Mouse (Mus musculus): Measurements from ENCODE around the gene Flvcr2. TPM values are rescaled to one million over a fixed set of nuclear protein-coding genes. Genes with fewer than 3 reads are reported as not detected.

Gene Flvcr2
- polyA plus RNA-seq, 1 experiment from 2014 or later, result 2.5 TPM

- 90% methylated on average over 10 of the region's 10 CpGs for WGBS
- Histone ChIP-seq H3K9ac (replicated peaks) (no peak overlapping the region), H3K4me3 (no peak overlapping the region), H3K27ac (replicated peaks) (no peak overlapping the region), H3K27me3 (peaks cover 35% of the 10 kb centered on the region), H3K36me3 (no peaks in the 10 kb centered on the region), H3K4me1 (peaks cover 17% of the 10 kb centered on the region), H3K4me2 (replicated peaks) (no peak overlapping the region; the same call in 1 of the 2 replicates), H3K9me3 (no peaks in the 10 kb centered on the region)
- no peak for ATAC-seq (ENCODE audit: low FRiP score, low read depth)
Measured at GRCm38 (mm10) chr12:85747343-85747742, 1.0 kb downstream of the Flvcr2 start.

DNA sequence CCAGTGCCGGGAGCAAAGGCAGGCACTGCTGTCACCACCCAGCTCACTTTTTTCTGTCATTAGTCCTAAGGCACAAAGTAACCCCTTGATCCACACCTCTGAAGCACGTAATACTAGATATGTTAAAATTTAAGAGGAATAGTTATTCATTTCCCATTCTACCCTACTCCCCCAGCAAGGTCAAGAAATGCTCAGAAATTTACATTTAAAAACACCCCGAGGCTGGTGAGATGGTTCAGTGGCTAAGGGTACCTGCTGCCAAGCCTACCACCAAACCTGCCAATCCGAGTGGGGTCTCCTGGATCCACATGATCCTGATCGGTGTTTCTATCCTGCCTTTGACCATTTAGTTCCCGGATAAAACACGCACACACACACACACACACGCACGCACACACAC, 3.5 kb downstream of the Flvcr2 start:
- Histone ChIP-seq H3K4me2 (replicated peaks) (no peak overlapping the region), H3K27ac (replicated peaks) (no peak overlapping the region), H3K9ac (replicated peaks) (no peak overlapping the region), H3K4me1 (peaks cover 17% of the 10 kb centered on the region), H3K4me3 (no peak overlapping the region), H3K9me3 (no peaks in the 10 kb centered on the region), H3K27me3 (peaks cover 26% of the 10 kb centered on the region), H3K36me3 (no peaks in the 10 kb centered on the region)
- no peak for ATAC-seq (ENCODE audit: low FRiP score, low read depth)
- whole genome bisulfite sequencing, result 91% methylated on average over 9 of the region's 9 CpGs

DNA sequence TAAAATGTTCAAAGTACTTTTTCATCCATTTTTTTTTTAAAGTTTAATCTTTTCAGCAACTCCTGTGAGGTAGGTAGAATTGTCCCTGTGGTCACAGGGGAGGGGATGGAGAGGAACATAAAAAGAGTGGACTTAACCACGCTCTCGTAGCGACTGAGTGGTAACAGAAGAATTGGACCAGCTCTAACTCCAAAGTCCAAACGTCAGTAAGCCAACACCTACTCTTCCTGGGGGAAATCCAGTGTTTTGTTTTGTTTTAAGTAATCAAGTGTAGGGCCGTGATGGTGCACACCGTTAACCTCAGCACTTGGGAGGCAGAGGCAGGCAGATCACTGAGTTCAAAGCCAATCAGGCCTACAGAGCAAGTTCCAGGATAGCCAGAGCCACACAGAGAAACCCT, 5.8 kb downstream of the Flvcr2 start:
- H3K9ac ChIP-seq (replicated peaks), result no peak overlapping the region
- H3K9me3 ChIP-seq, result no peaks in the 10 kb centered on the region
- peaks cover 10% of the 10 kb centered on the region for H3K27me3 ChIP-seq
- WGBS, result 88% methylated on average over 6 of the region's 6 CpGs
- no peak overlapping the region for H3K27ac ChIP-seq (replicated peaks)
- no peaks in the 10 kb centered on the region for H3K36me3 ChIP-seq
- H3K4me3 ChIP-seq, result no peak overlapping the region
- H3K4me2 ChIP-seq (replicated peaks), result no peak overlapping the region
- ATAC-seq (ENCODE audit: low FRiP score, low read depth), result no peak
- H3K4me1 ChIP-seq, result peaks cover under 1% of the 10 kb centered on the region

GRCm38 (mm10) chr12:85753223-85753622, 6.9 kb downstream of the Flvcr2 start:
- WGBS, result 45% methylated on average over 2 of the region's 2 CpGs
- no peak overlapping the region for H3K9ac ChIP-seq (replicated peaks)
- no peaks in the 10 kb centered on the region; the same call in 1 of the 2 replicates for H3K4me1 ChIP-seq
- H3K9me3 ChIP-seq, result no peaks in the 10 kb centered on the region
- H3K36me3 ChIP-seq, result no peaks in the 10 kb centered on the region
- no peak overlapping the region for H3K4me2 ChIP-seq (replicated peaks)
- no peak overlapping the region for H3K4me3 ChIP-seq
- H3K27ac ChIP-seq (replicated peaks), result no peak overlapping the region
- no peaks in the 10 kb centered on the region for H3K27me3 ChIP-seq
- no peak for ATAC-seq (ENCODE audit: low FRiP score, low read depth)

DNA sequence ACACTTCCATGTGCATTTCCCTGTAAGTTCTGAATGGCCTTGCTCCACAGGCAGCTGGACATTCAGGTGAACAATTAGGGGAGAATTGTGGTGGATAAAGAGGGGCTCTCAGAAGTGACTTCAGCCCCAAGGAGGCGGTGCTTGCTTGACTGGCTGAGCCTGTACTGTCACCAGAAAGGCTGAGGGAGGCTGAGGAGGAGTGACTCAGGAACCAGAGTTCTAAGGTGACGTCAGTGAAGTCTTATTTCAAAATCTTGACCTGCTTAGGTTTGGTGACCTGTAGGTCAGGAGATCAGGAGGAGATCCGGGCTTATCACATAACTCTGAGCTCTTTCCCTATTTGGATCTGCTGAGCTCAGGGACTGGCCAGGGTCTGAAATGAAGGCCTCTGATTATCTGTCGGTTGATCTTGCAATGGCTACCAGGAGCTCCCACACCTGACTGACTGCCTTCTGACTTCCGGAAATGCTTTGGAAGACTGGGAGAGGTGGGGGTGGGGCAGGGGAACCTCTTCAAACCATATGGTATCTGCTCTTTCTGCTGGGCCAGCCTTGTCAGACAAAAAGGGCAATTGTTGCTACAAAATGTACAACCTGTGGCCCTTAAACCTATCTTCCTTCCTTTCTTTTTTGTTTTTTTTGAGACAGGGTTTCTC, 8.4 kb downstream of the Flvcr2 start:
- H3K9ac ChIP-seq (replicated peaks), result no peak overlapping the region
- WGBS, result 65% methylated on average over 5 of the region's 5 CpGs
- no peak overlapping the region for H3K4me3 ChIP-seq
- H3K9me3 ChIP-seq, result no peaks in the 10 kb centered on the region
- no peak for ATAC-seq (ENCODE audit: low FRiP score, low read depth)
- no peaks in the 10 kb centered on the region; the same call in 1 of the 2 replicates for H3K4me1 ChIP-seq
- no peak overlapping the region for H3K4me2 ChIP-seq (replicated peaks)
- no peaks in the 10 kb centered on the region for H3K36me3 ChIP-seq
- H3K27ac ChIP-seq (replicated peaks), result no peak overlapping the region
- no peaks in the 10 kb centered on the region for H3K27me3 ChIP-seq

DNA sequence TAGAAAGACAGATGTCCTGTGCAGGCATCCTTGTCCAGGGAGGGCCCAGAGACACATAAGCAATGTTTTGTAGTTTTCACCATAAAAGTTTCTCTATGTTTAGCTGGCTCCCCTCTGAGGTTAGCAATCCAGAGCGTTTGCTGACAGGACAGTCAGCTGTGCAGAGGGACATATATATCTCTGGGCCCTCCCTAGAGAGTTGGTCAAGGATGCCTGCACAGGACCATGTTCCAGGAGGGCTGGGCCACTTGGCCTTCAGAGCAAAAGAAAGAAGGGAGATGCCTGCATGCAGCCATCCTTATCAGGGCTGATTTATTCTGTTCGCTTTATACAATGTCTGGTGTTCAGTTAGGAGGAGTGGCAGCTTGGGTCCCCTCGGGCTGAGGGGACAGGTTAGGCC, 10.1 kb downstream of the Flvcr2 start:
- H3K9me3 ChIP-seq, result no peaks in the 10 kb centered on the region
- H3K4me3 ChIP-seq, result no peak overlapping the region
- 79% methylated on average over 3 of the region's 3 CpGs for WGBS

DNA sequence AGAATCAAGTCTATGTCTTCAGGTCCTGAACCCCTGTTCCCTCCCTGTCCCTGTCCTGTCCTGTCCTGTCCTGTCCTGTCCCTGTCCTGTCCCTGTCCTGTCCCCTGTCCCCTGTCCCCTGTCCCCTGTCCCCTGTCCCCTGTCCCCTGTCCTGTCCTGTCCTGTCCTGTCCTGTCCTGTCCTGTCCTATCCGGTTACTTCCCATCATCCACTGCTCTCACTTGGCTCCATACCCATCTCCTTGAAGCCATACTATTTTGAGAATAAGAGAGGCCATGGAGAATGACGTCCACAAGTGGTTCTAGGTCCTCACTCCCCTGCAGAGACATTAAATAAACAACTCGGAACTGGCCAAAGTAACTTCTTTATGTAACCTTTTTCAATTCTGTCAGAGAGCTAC, 10.7 kb downstream of the Flvcr2 start:
- H3K36me3 ChIP-seq, result no peaks in the 10 kb centered on the region
- no peaks in the 10 kb centered on the region for H3K27me3 ChIP-seq
- H3K9ac ChIP-seq (replicated peaks), result no peak overlapping the region
- no peak overlapping the region for H3K27ac ChIP-seq (replicated peaks)
- H3K4me1 ChIP-seq, result no peaks in the 10 kb centered on the region; the same call in 1 of the 2 replicates
- no peaks in the 10 kb centered on the region for H3K9me3 ChIP-seq
- no peak for ATAC-seq (ENCODE audit: low FRiP score, low read depth)
- 75% methylated on average over 3 of the region's 3 CpGs for WGBS
- H3K4me2 ChIP-seq (replicated peaks), result no peak overlapping the region
- H3K4me3 ChIP-seq, result no peak overlapping the region

More for the DNA sequence above, 10.1 kb downstream of the Flvcr2 start:
- no peak for ATAC-seq (ENCODE audit: low FRiP score, low read depth)
- Histone ChIP-seq H3K27ac (replicated peaks) (no peak overlapping the region), H3K36me3 (no peaks in the 10 kb centered on the region), H3K27me3 (no peaks in the 10 kb centered on the region), H3K9ac (replicated peaks) (no peak overlapping the region), H3K4me2 (replicated peaks) (no peak overlapping the region), H3K4me1 (no peaks in the 10 kb centered on the region; the same call in 1 of the 2 replicates)

DNA sequence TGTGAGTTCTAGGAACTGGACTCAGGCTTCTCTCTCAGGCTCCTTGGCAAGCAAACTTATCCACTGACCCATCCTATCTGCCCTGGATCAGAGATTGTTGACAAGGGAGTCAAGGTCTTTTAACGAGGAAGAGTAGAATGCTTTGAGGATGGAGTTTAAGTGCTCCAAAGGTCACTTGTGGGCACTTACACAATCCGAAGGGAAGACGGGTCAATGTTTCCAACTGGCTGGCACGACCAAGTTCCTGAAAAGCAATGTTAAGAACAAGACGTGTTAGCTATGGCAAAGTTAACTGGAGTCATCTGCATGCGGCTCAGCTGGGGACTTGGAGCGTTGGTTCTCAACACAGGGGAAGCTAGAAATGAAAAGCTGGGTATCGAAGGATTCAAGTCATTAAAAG, 12.4 kb downstream of the Flvcr2 start:
- Histone ChIP-seq H3K27ac (replicated peaks) (no peak overlapping the region), H3K4me3 (no peak overlapping the region), H3K36me3 (no peaks in the 10 kb centered on the region), H3K9me3 (no peaks in the 10 kb centered on the region), H3K9ac (replicated peaks) (no peak overlapping the region), H3K4me2 (replicated peaks) (no peak overlapping the region), H3K4me1 (no peaks in the 10 kb centered on the region; the same call in 1 of the 2 replicates), H3K27me3 (no peaks in the 10 kb centered on the region)
- ATAC-seq (ENCODE audit: low FRiP score, low read depth), result no peak
- 87% methylated on average over 8 of the region's 8 CpGs for WGBS

DNA sequence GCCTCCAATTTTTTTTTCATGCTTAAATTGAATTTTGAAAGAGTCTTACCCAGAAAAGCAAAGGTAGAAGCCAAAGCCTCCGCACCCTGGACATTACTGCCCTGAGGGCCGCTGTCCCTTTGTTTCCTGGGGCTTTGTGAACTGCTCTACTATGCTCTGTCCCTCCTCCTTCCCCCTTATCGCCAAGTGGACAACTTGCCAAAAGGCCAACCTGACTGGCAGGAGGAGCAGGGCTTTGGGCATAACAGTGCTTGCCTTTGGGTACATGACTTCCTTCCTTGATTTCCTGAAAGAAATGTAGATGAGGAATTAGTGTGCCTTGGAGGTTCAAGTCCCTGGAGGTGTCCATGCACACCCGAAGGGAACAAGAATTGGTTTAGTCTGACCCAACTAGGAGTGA, 15.1 kb downstream of the Flvcr2 start:
- no peak for ATAC-seq (ENCODE audit: low FRiP score, low read depth)
- Histone ChIP-seq H3K4me3 (no peak overlapping the region), H3K27me3 (no peaks in the 10 kb centered on the region), H3K4me2 (replicated peaks) (no peak overlapping the region), H3K4me1 (no peaks in the 10 kb centered on the region), H3K9me3 (no peaks in the 10 kb centered on the region), H3K9ac (replicated peaks) (no peak overlapping the region), H3K36me3 (no peaks in the 10 kb centered on the region), H3K27ac (replicated peaks) (no peak overlapping the region)
- 84% methylated on average over 4 of the region's 4 CpGs for WGBS

- ATAC-seq (ENCODE audit: low FRiP score, low read depth), result no peak
- 80% methylated on average over 1 of the region's 1 CpGs for WGBS
- Histone ChIP-seq H3K9ac (replicated peaks) (no peak overlapping the region), H3K4me2 (replicated peaks) (no peak overlapping the region), H3K27ac (replicated peaks) (no peak overlapping the region), H3K27me3 (no peaks in the 10 kb centered on the region), H3K36me3 (no peaks in the 10 kb centered on the region), H3K4me3 (no peak overlapping the region), H3K4me1 (no peaks in the 10 kb centered on the region), H3K9me3 (no peaks in the 10 kb centered on the region)
Measured at GRCm38 (mm10) chr12:85764686-85765085, 18.3 kb downstream of the Flvcr2 start.

DNA sequence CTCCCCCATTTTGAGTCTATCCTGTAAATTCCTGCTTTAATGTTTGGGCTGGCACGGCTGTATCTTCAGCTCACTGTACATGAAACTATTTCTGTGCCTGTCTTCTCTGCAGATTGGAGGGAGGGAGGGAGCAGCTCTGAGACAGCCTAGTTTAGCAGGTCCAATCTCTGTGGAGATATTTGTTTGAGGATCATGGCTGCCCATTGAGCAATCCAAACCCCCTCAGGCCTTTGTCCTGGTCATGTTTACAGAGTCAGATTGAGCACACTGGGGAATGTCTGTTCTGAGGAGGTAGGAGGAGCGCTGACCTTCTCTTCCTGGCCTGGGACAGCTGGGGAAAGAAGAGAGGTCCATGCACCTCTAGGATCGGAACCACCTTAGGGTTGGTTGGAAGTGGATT, 19.9 kb downstream of the Flvcr2 start:
- Histone ChIP-seq H3K36me3 (no peaks in the 10 kb centered on the region), H3K9ac (replicated peaks) (no peak overlapping the region), H3K27me3 (no peaks in the 10 kb centered on the region), H3K4me3 (no peak overlapping the region), H3K27ac (replicated peaks) (no peak overlapping the region), H3K4me1 (no peaks in the 10 kb centered on the region), H3K9me3 (no peaks in the 10 kb centered on the region), H3K4me2 (replicated peaks) (no peak overlapping the region)
- 80% methylated on average over 3 of the region's 3 CpGs for WGBS
- no peak for ATAC-seq (ENCODE audit: low FRiP score, low read depth)

GRCm38 (mm10) chr12:85767750-85768149, 21.4 kb downstream of the Flvcr2 start:
- Histone ChIP-seq H3K4me2 (replicated peaks) (no peak overlapping the region), H3K4me1 (no peaks in the 10 kb centered on the region), H3K4me3 (no peak overlapping the region), H3K27ac (replicated peaks) (no peak overlapping the region), H3K36me3 (no peaks in the 10 kb centered on the region), H3K9me3 (no peaks in the 10 kb centered on the region), H3K9ac (replicated peaks) (no peak overlapping the region), H3K27me3 (no peaks in the 10 kb centered on the region)
- 66% methylated on average over 4 of the region's 4 CpGs for WGBS
- ATAC-seq (ENCODE audit: low FRiP score, low read depth), result no peak

DNA sequence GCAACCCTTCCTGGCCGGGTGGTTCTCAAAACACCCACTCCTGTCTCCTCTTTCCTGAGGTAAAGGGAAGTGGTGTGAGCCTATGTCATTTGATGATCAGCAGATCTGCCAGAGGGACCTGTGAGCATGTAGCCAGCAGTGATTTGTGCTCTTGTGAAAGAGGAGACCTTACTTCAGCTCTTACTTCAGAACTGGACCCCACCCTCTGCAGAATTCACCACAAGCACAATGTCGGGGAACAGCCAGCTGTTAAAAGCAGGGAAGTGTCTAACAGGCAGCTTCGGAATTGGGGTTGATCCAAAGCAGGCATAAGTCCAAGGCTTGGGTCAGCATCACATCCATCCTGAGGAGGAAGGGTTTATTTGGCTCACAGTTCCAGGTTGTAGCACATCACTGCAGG, 25.0 kb downstream of the Flvcr2 start:
- no peak overlapping the region for H3K4me2 ChIP-seq (replicated peaks)
- 79% methylated on average over 3 of the region's 3 CpGs for WGBS
- peaks cover 3% of the 10 kb centered on the region; the same call in 1 of the 2 replicates for H3K9me3 ChIP-seq
- H3K4me1 ChIP-seq, result no peaks in the 10 kb centered on the region
- H3K27ac ChIP-seq (replicated peaks), result no peak overlapping the region
- no peak overlapping the region for H3K9ac ChIP-seq (replicated peaks)
- ATAC-seq (ENCODE audit: low FRiP score, low read depth), result no peak
- H3K4me3 ChIP-seq, result no peak overlapping the region
- no peaks in the 10 kb centered on the region for H3K27me3 ChIP-seq
- no peaks in the 10 kb centered on the region for H3K36me3 ChIP-seq
